Mouse (Mus musculus) spleen, adult 2 months (tissue): ENCODE results near the gene Jmjd1c. TPM values are rescaled to one million over a fixed set of nuclear protein-coding genes. Genes with fewer than 3 reads are reported as not detected.

Experiments used
- DNase-seq, 2 experiments: peaks; one replicate each; pipeline versions ENCODE4 v3.0.0 to v3.0.0-alpha.2; 2012 to 2021; ENCODE audit warnings: low spot score in 2 of 2, low read depth in 1 of 2
- H3K27ac ChIP-seq: fragments of 200-500 bp; 2 replicates; pipeline ENCODE4 v1.5.1; 2012; ENCODE audit warnings: low read length, inconsistent platforms; ENCODE audit not compliant: insufficient read depth
- H3K27me3 ChIP-seq: fragments of 200-500 bp; 2 replicates; pipeline ENCODE4 v1.6.1; 2012; ENCODE audit warnings: mild to moderate bottlenecking, moderate library complexity, low read length, inconsistent platforms; ENCODE audit not compliant: control insufficient read depth, insufficient read depth
- H3K36me3 ChIP-seq: fragments of 200-500 bp; 2 replicates; pipeline ENCODE4 v1.6.1; 2012; ENCODE audit warnings: mild to moderate bottlenecking, low read length, inconsistent platforms; ENCODE audit not compliant: control insufficient read depth, insufficient read depth
- H3K4me1 ChIP-seq: fragments of 200-500 bp; 2 replicates; pipeline ENCODE4 v1.6.1; 2011; ENCODE audit warnings: inconsistent platforms; ENCODE audit not compliant: control insufficient read depth, insufficient read depth, insufficient read length
- H3K4me3 ChIP-seq: fragments of 200-500 bp; 2 replicates; pipeline ENCODE4 v1.5.1; 2011; ENCODE audit warnings: mild to moderate bottlenecking, inconsistent platforms; ENCODE audit not compliant: insufficient read depth, insufficient read length; ENCODE audit errors: extremely low read depth
- CTCF ChIP-seq: fragments of 200-500 bp; IDR thresholded peaks from 2 replicates; pipeline ENCODE4 v1.5.1; 2011; ENCODE audit warnings: mild to moderate bottlenecking, inconsistent platforms; ENCODE audit not compliant: insufficient read depth, insufficient read length, insufficient replicate concordance; ENCODE audit errors: extremely low read depth
- POLR2A ChIP-seq: fragments of 200-500 bp; IDR thresholded peaks from 2 replicates; pipeline ENCODE4 v1.6.1; 2011; ENCODE audit warnings: low read depth, low read length, inconsistent platforms
- WGBS: fragments of 180-500 bp; shearing (Covaris S2); methylation state at CpG from one replicate; pipeline ENCODE4 v1.1.7; 2018; 5-methylcytosine and 5-hydroxymethylcytosine counted together
- polyA plus RNA-seq: library from polyadenylated mRNA; depleted of rRNA; stranded (reverse); fragments of >200 nt; gene quantifications from 2 replicates; pipeline ENCODE4 v1.2.3, GENCODE M21; 2012; rRNA removed

The Jmjd1c gene
- 14.4 and 16.0 TPM in 2 replicates for polyA plus RNA-seq

DNA sequence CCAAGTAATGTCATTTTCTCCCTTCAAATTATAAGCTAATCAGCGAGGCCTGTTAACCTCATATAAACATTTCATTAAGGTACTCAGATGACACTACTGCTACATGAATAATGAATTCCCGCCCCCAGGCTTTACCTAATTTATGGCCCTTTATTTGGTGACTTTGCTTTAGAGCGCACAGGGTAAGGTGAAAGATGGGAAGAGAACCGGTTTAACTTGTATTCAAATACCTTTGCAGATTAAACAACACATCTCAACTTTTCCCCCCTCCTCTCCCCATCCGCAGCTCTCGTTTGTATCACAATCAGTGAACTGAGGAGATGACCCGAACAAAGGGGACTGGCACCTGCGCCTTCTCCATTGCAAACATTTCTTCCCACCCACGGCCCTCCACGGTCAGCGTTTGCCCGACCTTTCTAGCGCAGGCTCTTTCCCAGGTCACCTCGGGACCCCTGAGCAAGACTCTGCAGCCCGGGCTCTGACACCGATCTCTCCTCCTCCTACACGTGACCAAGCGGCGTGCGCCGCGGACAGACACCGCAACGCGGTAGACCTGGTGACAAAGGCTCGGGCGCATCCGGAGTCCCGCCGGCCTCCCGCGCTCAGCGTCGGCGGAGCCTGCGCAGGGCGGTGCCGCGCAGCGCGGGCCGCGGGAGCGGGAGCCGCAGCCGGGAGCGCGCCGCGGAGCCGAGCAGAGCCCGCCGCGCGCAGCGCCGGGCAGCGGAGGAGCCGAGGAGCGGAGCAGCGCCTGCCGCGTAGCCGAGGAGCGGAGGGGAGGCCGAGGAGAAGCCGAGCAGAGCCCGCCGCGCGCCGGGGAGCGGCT is at the start of gene Jmjd1c:
Gene Jmjd1c, plus strand, starts transcription at position 328 of the 823 bp plus-strand sequence.
- H3K27ac ChIP-seq, result peak within 1 kb of the TSS; percentile 93
- WGBS, result 3% methylated on average over 73 of the region's 73 CpGs

DNA sequence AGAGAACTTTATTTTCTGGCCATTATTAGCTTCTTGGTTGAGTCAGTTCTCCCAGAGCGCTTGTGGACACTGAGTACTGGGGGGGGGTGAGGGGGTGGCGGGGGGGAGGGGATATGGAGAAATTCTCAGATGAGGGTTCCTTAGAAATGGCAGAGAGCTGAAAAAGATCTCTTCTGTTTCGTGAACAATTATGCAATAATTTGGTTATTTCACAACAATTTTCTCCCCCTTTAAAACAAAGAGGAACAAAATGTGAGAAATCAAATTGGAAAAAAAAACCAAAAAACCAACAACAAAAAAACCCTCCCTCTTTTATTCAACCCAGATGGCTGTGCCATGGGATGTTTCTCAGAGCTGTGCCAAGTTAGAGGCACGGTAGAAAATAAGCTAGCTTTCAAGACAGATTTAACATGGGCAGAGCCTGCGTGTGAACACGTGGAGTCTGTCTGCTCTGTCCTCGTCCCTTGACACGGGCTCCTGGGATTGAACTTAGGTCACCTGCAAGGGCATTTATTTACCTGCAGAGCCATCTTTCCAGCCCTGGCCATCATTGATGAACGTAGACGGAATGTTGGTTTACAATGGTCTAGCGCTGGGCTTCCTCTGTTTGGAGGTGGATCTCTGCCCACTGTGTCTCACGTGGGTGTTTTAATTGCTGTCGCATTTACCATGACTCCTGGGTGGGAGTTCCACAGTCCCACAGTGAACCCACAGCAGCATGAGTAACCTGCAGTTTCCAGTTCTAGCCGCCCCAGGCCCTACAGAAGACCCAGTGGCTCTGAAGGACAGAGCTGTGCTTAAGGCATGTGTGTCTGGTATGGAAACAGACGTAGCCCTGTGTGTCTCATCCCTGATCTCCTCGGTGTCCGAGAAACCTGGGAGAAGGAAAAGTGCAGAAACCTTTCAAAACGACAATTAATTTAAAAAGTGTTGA is 47.9 kb upstream of the Jmjd1c start:
- WGBS, result 83% methylated on average over 18 of the region's 18 CpGs
- peaks cover 20% of the 10 kb centered on the region for H3K4me1 ChIP-seq
- no peak for DNase-seq

More for the DNA sequence above, at the start of gene Jmjd1c:
- Histone ChIP-seq H3K36me3 (no peaks in the 10 kb centered on the region), H3K4me3 (peak within 1 kb of the TSS; percentile 93), H3K4me1 (peaks cover 10% of the 10 kb centered on the region; the same call in 1 of the 2 replicates), H3K27me3 (no peaks in the 10 kb centered on the region)
- DNase-seq, result peak in 1 of 2 experiments; percentile 58
- TF ChIP-seq CTCF (no peak), POLR2A (peak; percentile 5; the same call in 1 of the 2 replicates)

DNA sequence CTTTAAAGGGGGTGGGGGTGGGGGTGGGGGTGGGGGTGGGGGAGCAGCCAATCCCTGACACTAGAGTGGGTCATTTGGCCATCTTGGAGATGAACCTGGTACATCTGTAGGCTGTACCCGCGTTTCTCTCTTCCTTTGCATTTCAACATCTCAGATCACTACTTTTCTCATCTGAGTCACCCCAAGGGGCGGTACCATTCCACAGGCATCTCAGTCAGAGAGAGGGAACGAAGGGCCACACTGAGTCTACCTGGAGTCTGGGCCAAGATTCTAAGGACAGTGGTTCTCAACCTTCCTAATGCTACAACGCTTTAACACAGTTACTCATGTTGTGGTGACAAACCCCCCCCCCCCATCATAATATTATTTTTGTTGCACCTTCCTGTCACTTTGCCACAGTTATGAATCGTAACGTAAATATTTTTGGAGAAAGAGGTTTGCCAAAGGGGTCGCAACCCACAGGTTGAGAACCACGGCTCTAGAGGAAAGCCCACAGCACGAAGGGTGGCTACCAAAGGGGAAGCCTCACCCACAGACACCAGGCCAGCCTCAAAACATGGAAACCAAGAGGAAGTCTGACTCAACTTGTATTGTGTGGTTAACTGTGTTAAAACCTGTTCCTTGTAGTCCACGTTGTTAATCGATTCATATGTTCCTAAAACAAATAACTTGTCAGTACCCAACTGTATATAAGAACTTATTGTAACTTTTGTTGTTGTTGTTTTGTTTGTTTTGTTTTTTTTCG is 46.9 kb upstream of the Jmjd1c start:
- TF ChIP-seq POLR2A (no peak), CTCF (no peak)
- Histone ChIP-seq H3K36me3 (no peaks in the 10 kb centered on the region), H3K4me3 (no peak overlapping the region), H3K4me1 (peaks cover 12% of the 10 kb centered on the region), H3K27ac (no peak overlapping the region), H3K27me3 (no peaks in the 10 kb centered on the region)
- no peak for DNase-seq
- WGBS, result 50% methylated on average over 13 of the region's 13 CpGs

More for the DNA sequence above, 47.9 kb upstream of the Jmjd1c start:
- no peaks in the 10 kb centered on the region for H3K36me3 ChIP-seq
- TF ChIP-seq POLR2A, result no peak
- no peak for TF ChIP-seq CTCF
- H3K4me3 ChIP-seq, result no peak overlapping the region
- H3K27ac ChIP-seq, result peak overlapping the region; percentile 38; the same call in 1 of the 2 replicates
- H3K27me3 ChIP-seq, result no peaks in the 10 kb centered on the region

DNA sequence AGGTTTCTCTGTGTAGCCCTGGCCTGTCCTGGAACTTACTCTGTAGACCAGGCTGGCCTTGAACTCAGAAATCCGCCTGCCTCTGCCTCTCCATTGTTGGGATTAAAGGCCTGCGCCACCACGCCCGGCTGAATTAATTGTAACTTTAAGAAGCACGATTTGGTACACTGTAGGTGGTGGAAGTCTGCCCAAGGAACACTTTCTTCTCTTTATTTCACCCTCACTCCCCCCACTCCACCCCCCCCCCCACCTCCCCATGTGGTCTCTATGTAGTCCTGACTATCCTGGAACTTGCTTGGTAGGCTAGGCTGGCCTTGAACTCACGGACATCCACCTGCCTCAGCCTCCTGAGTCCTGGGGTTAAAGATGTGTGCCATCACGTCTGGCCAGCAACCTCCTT is 46.3 kb upstream of the Jmjd1c start:
- WGBS, result 93% methylated on average over 7 of the region's 7 CpGs
- no peak overlapping the region for H3K27ac ChIP-seq
- no peak for DNase-seq
- H3K36me3 ChIP-seq, result no peaks in the 10 kb centered on the region
- H3K4me3 ChIP-seq, result no peak overlapping the region
- TF ChIP-seq CTCF (no peak), POLR2A (no peak)
- peaks cover 12% of the 10 kb centered on the region for H3K4me1 ChIP-seq
- no peaks in the 10 kb centered on the region for H3K27me3 ChIP-seq

DNA sequence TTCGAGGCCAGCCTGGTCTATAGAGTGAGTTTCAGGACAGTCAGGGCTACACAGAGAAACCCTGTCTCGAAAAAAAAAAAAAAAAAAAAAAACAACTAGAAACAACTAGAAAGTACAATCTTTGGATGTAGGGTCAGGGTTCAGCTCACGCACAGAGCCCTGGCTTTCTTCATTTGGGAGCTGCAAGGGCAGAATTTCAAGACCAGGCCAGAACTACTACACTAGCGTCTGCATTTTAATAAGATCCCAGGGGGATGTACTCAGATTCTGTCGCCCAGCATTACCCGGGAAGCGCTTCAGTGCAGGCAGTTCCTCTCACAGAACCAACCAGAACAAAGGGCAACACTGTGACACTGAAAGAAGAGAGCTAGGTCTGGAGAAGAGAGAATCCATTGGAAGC is 45.2 kb upstream of the Jmjd1c start:
- Histone ChIP-seq H3K36me3 (no peaks in the 10 kb centered on the region), H3K4me3 (no peak overlapping the region), H3K27me3 (no peaks in the 10 kb centered on the region), H3K27ac (0 out of 2 replicates have a peak overlapping the region, but pooled peaks have one; percentile 18), H3K4me1 (peaks cover 12% of the 10 kb centered on the region)
- TF ChIP-seq CTCF (no peak), POLR2A (no peak)
- DNase-seq, result no peak
- 64% methylated on average over 7 of the region's 7 CpGs for WGBS

DNA sequence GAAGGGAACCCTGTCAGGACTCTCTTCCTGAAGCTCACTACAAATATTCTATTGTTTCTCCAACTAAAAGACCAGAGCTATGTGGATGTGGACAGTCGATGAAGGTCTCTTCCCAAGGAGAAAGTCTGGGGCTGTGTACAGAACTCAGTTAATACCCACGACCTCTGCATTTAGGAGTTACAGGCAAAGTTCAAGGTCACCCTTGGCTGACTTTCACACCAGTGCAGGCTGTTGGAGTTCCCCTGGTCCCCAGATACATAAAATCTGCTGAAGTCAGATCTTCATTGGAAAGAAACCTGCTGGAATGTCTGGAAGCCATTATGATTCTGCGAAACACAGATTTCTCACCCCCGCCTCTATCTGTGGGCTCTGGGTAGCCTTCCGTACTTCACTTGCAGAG is 44.5 kb upstream of the Jmjd1c start:
- H3K27ac ChIP-seq, result no peak overlapping the region
- no peaks in the 10 kb centered on the region for H3K27me3 ChIP-seq
- 76% methylated on average over 5 of the region's 5 CpGs for WGBS
- no peak overlapping the region for H3K4me3 ChIP-seq
- no peak for DNase-seq
- no peak for TF ChIP-seq CTCF
- no peak for TF ChIP-seq POLR2A
- no peaks in the 10 kb centered on the region for H3K36me3 ChIP-seq
- peaks cover 12% of the 10 kb centered on the region for H3K4me1 ChIP-seq
